Mouse (Mus musculus) liver, embryonic 14.5 days (tissue): Measurements from ENCODE around the gene Ago3.

Source experiments
- CTCF ChIP-seq: IDR thresholded peaks from 2 replicates; pipeline ENCODE4 v1.5.1; 2016; ENCODE audit warnings: antibody characterized with exemption, low read depth, control low read depth
- EP300 ChIP-seq: IDR thresholded peaks from 2 replicates; pipeline ENCODE4 v1.6.1; 2016; ENCODE audit warnings: antibody characterized with exemption, low read depth

GRCm38 (mm10) chr4:126321111-126321853, 108.1 kb downstream of the Ago3 start, which contains the start of gene Adprhl2:
- TF ChIP-seq CTCF: peak; percentile 99
- no peak for TF ChIP-seq EP300
